Mouse (Mus musculus): ENCODE results near the gene Sccpdh. TPM values are rescaled to one million over a fixed set of nuclear protein-coding genes. Genes with fewer than 3 reads are reported as not detected.

The Sccpdh gene
- total RNA-seq, 2 experiments from 2014 or later, result 62.2 to 62.4 TPM

DNA sequence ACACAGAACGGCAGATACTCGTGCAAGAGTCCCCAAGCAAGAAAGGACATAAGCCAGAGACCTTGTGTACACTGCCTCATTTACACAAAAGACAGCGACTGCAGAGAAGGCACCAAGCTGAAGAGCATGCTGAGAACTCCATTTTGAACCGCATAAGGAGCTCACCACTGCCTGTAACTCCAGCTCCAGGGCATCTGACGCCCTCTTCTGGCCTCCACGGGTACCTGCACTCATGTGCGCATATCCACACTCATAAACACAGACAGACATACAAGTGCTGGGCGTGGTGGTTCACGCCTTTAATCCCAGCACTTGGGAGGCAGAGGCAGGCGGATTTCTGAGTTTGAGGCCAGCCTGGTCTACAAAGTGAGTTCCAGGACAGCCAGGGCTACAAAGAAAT, 60.7 kb downstream of the Sccpdh start:
- no peak for DNase-seq (ENCODE audit: low spot score in 2 of 2)

DNA sequence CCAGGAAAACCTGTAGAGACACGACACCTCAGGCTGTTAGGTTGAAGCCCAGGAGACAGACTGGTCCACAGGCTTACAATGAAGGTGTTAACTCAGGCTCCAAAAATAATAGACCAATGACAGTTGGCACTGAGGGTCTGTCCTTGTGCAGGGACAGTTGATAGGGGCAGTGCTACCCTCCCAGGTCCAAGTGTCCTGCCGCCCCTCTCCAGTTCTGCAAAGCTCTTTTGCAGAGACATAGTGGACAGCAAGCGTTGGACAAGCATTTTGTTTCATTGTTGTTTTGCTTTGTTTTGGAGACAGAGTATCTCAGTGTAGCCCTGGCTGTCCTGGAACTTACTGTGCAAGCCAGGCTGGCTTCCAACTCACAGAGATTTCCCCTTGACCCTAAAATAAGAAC, 63.4 kb downstream of the Sccpdh start:
- DNase-seq (ENCODE audit: low spot score in 2 of 2), result no peak

DNA sequence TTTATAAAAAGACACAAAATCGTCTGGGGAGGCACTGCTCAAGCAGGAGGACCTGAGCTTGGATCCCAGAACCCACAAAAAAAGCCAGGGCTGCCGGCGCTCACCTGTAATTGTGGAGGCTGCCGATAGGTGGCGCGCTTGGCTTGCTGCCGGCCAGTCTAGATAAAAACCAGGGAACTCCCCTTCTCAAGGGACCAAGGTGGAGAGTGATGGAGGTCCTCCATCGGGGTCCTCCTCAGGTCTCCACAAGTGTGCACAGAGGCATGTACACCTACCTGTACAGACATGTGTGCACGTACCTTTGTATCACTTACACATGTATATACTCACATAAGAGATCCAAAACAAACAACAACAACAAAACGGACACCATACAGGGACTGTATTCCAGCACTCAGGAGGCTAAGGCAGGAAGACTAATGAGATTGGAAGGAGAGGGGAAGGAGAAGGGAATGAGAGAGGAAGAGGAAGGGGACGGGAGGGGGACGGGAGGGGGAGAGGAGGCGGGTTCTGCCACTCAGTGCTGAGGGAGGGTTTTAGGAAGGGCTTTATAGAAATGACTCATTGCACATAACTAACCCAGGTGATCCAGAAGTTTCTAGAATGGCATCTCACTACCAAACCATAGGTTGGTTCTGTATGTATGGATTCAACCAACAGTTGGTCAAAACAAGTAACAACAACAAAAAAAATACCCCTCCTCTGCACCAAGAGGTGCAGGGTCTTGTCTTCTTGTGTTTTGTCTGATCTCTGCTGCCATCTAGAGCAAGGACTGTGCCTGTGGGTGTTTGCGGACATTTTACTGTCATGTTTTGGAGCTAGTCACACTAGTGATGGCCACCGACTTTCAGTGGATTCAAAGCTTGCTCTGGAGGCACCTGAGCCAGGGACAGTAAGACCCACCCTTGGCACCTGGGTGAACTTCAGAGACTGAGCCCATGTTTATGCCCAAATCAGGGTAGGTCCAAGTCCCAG, 66.8 kb downstream of the Sccpdh start:
- DNase-seq (ENCODE audit: low spot score in 2 of 2), result peak; percentile 43 to 55

- DNase-seq (ENCODE audit: low spot score in 2 of 2), result no peak
These were observed 68.5 kb downstream of the Sccpdh start for GRCm38 (mm10) chr1:179736483-179736882.

Other genes with a start within 250 kb of the Sccpdh start
- gene Smyd3, start 150.2 kb upstream of the Sccpdh start, total RNA-seq (2021), result 10 to 100 TPM; 26.6 to 27.4 TPM
- 10 to 100 TPM; 20.8 to 23.8 TPM for gene Tfb2m, start 121.9 kb upstream of the Sccpdh start, total RNA-seq (2021)
- gene Cnst, start 121.8 kb upstream of the Sccpdh start, total RNA-seq (2021), result 10 to 100 TPM; 37.2 to 40.1 TPM
- under 1 TPM; 0.12 to 0.16 TPM for gene Kif28, start 77.1 kb downstream of the Sccpdh start, total RNA-seq (2021)
- under 1 TPM in 1 of 2 experiments, not detected in 1; 0.26 TPM for gene Gm10518, start 135.2 kb downstream of the Sccpdh start, total RNA-seq (2021)
- gene Ahctf1, start 135.5 kb downstream of the Sccpdh start, total RNA-seq (2021), result 10 to 100 TPM; 35.8 to 37.2 TPM

Measured in left cerebral cortex, adult 18-20 months (tissue).